Mouse (Mus musculus) kidney, postnatal 0 days (tissue): ENCODE measurements around the gene Serp2. TPM values are rescaled to one million over a fixed set of nuclear protein-coding genes. Genes with fewer than 3 reads are reported as not detected.

ENCODE experiments used
- ATAC-seq: fragments of 200-750 bp; cut with Nextera tagmentation; replicated peaks from 2 replicates; pipeline ENCODE4 v1.8.0; 2017; ENCODE audit warnings: low read depth, moderate number of reproducible peaks, moderate TSS enrichment, moderate library complexity; ENCODE audit not compliant: low FRiP score
- DNase-seq: peaks from one replicate; pipeline ENCODE4 v3.0.0-alpha.2; 2016; ENCODE audit warnings: low spot score
- H3K27ac ChIP-seq: fragments of 300-500 bp; sonication (generic); 2 replicates; pipeline ENCODE4 v1.5.1; 2014; ENCODE audit warnings: mild to moderate bottlenecking
- H3K27me3 ChIP-seq: fragments of 300-500 bp; sonication (generic); 2 replicates; pipeline ENCODE4 v1.6.1; 2014; ENCODE audit warnings: low read length, mixed read lengths; ENCODE audit not compliant: insufficient read depth
- H3K36me3 ChIP-seq: fragments of 300-500 bp; sonication (generic); 2 replicates; pipeline ENCODE4 v1.6.1; 2014; ENCODE audit warnings: low read length, mixed read lengths; ENCODE audit not compliant: insufficient read depth
- H3K4me1 ChIP-seq: fragments of 300-500 bp; sonication (generic); replicated peaks from 2 replicates; pipeline ENCODE4 v1.6.1; 2014; ENCODE audit warnings: antibody characterized with exemption, low read length, mixed read lengths; ENCODE audit not compliant: insufficient read depth
- H3K4me2 ChIP-seq: fragments of 300-500 bp; sonication (generic); 2 replicates; pipeline ENCODE4 v1.6.1; 2014; ENCODE audit warnings: mild to moderate bottlenecking, low read length, moderate library complexity, mixed read lengths
- H3K4me3 ChIP-seq: fragments of 300-500 bp; sonication (generic); replicated peaks from 2 replicates; pipeline ENCODE4 v1.5.1; 2014; ENCODE audit warnings: low read depth, low read length
- H3K9ac ChIP-seq: fragments of 300-500 bp; sonication (generic); 2 replicates; pipeline ENCODE4 v1.6.1; 2014; ENCODE audit warnings: low read depth, low read length
- H3K9me3 ChIP-seq: fragments of 300-500 bp; sonication (generic); replicated peaks from 2 replicates; pipeline ENCODE4 v1.6.1; 2016; ENCODE audit warnings: low read length, inconsistent platforms, mixed read lengths
- CTCF ChIP-seq: IDR thresholded peaks from 2 replicates; pipeline ENCODE4 v1.5.1; 2016; ENCODE audit warnings: antibody characterized with exemption, low read depth, mild to moderate bottlenecking, moderate library complexity
- WGBS: fragments of 180-500 bp; shearing (Covaris S2); extraction: QIAGEN DNeasy Blood & Tissue Kit; methylation state at CpG from one replicate; pipeline ENCODE4 v1.1.7; 2014; 5-methylcytosine and 5-hydroxymethylcytosine counted together
- polyA plus RNA-seq: library from polyadenylated mRNA; unstranded; fragments of >200 nt; fragmentation: Nextera tagmentation; extraction: Ambion mirVana; gene quantifications from 2 replicates; pipeline ENCODE4 v1.2.1, GENCODE M21; 2015

Gene Serp2
- polyA plus RNA-seq, 1 experiment from 2014 or later = 13.7 TPM

GRCm38 (mm10) chr14:76531027-76531660 lies 25.5 kb downstream of the Serp2 start:
- ATAC-seq (no peak), DNase-seq (no peak)
- TF ChIP-seq CTCF = no peak
- no peaks in the 10 kb centered on the region for H3K9me3 ChIP-seq
- no peaks in the 10 kb centered on the region for H3K27me3 ChIP-seq
- H3K4me3 ChIP-seq = no peak overlapping the region
- H3K4me2 ChIP-seq = no peak overlapping the region
- WGBS = 91% methylated on average over 7 of the region's 7 CpGs
- no peak overlapping the region for H3K9ac ChIP-seq
- H3K4me1 ChIP-seq = peaks cover 25% of the 10 kb centered on the region
- H3K36me3 ChIP-seq = no peaks in the 10 kb centered on the region
- H3K27ac ChIP-seq = no peak overlapping the region

- H3K36me3 ChIP-seq = no peaks in the 10 kb centered on the region
- H3K4me1 ChIP-seq = peaks cover 25% of the 10 kb centered on the region
- no peaks in the 10 kb centered on the region for H3K27me3 ChIP-seq
- H3K27ac ChIP-seq = peak overlapping the region; percentile 77
- 19% methylated on average over 5 of the region's 5 CpGs for WGBS
- H3K9ac ChIP-seq = 0 out of 2 replicates have a peak overlapping the region, but pooled peaks have one; percentile 4
- H3K4me3 ChIP-seq = no peak overlapping the region
- H3K9me3 ChIP-seq = no peaks in the 10 kb centered on the region
- DNase-seq = peak; percentile 73
- no peak for TF ChIP-seq CTCF
- no peak for ATAC-seq
- H3K4me2 ChIP-seq = no peak overlapping the region
These were observed 28.0 kb downstream of the Serp2 start for GRCm38 (mm10) chr14:76528641-76529040.

- Histone ChIP-seq H3K27ac (peak overlapping the region; percentile 77; the same call in 1 of the 2 replicates), H3K9ac (no peak overlapping the region), H3K4me2 (no peak overlapping the region), H3K9me3 (no peaks in the 10 kb centered on the region), H3K4me3 (no peak overlapping the region), H3K4me1 (peaks cover 23% of the 10 kb centered on the region), H3K27me3 (no peaks in the 10 kb centered on the region), H3K36me3 (no peaks in the 10 kb centered on the region)
- DNase-seq (no peak), ATAC-seq (no peak; the same call in 1 of the 2 replicates)
- 40% methylated on average over 9 of the region's 9 CpGs for WGBS
- TF ChIP-seq CTCF = no peak
These were observed 28.9 kb downstream of the Serp2 start for GRCm38 (mm10) chr14:76527758-76528313.

GRCm38 (mm10) chr14:76527030-76527719 lies 29.5 kb downstream of the Serp2 start:
- H3K9ac ChIP-seq = no peak overlapping the region
- H3K4me3 ChIP-seq = no peak overlapping the region
- peaks cover 19% of the 10 kb centered on the region; the same call in 1 of the 2 replicates for H3K4me1 ChIP-seq
- TF ChIP-seq CTCF = no peak
- H3K4me2 ChIP-seq = no peak overlapping the region
- ATAC-seq (peak; percentile 57), DNase-seq (no peak)
- no peaks in the 10 kb centered on the region for H3K27me3 ChIP-seq
- 75% methylated on average over 20 of the region's 20 CpGs for WGBS
- no peaks in the 10 kb centered on the region for H3K36me3 ChIP-seq
- peak overlapping the region; percentile 19; the same call in 1 of the 2 replicates for H3K27ac ChIP-seq
- H3K9me3 ChIP-seq = no peaks in the 10 kb centered on the region

GRCm38 (mm10) chr14:76526467-76526866 lies 30.2 kb downstream of the Serp2 start:
- no peak overlapping the region for H3K9ac ChIP-seq
- no peak for TF ChIP-seq CTCF
- no peak overlapping the region for H3K4me2 ChIP-seq
- H3K9me3 ChIP-seq = no peaks in the 10 kb centered on the region
- ATAC-seq (no peak), DNase-seq (no peak)
- H3K4me3 ChIP-seq = no peak overlapping the region
- peak overlapping the region; percentile 19; the same call in 1 of the 2 replicates for H3K27ac ChIP-seq
- H3K27me3 ChIP-seq = no peaks in the 10 kb centered on the region
- peaks cover 19% of the 10 kb centered on the region; the same call in 1 of the 2 replicates for H3K4me1 ChIP-seq
- 73% methylated on average over 6 of the region's 6 CpGs for WGBS
- no peaks in the 10 kb centered on the region for H3K36me3 ChIP-seq

GRCm38 (mm10) chr14:76523344-76523743 lies 33.3 kb downstream of the Serp2 start:
- Histone ChIP-seq H3K9ac (no peak overlapping the region), H3K9me3 (no peaks in the 10 kb centered on the region), H3K36me3 (no peaks in the 10 kb centered on the region), H3K27ac (no peak overlapping the region), H3K27me3 (no peaks in the 10 kb centered on the region), H3K4me3 (no peak overlapping the region), H3K4me1 (peaks cover 11% of the 10 kb centered on the region; the same call in 1 of the 2 replicates), H3K4me2 (no peak overlapping the region)
- 94% methylated on average over 1 of the region's 1 CpGs for WGBS
- DNase-seq = no peak
- no peak for ATAC-seq
- no peak for TF ChIP-seq CTCF
